In the genomic region with DNA sequence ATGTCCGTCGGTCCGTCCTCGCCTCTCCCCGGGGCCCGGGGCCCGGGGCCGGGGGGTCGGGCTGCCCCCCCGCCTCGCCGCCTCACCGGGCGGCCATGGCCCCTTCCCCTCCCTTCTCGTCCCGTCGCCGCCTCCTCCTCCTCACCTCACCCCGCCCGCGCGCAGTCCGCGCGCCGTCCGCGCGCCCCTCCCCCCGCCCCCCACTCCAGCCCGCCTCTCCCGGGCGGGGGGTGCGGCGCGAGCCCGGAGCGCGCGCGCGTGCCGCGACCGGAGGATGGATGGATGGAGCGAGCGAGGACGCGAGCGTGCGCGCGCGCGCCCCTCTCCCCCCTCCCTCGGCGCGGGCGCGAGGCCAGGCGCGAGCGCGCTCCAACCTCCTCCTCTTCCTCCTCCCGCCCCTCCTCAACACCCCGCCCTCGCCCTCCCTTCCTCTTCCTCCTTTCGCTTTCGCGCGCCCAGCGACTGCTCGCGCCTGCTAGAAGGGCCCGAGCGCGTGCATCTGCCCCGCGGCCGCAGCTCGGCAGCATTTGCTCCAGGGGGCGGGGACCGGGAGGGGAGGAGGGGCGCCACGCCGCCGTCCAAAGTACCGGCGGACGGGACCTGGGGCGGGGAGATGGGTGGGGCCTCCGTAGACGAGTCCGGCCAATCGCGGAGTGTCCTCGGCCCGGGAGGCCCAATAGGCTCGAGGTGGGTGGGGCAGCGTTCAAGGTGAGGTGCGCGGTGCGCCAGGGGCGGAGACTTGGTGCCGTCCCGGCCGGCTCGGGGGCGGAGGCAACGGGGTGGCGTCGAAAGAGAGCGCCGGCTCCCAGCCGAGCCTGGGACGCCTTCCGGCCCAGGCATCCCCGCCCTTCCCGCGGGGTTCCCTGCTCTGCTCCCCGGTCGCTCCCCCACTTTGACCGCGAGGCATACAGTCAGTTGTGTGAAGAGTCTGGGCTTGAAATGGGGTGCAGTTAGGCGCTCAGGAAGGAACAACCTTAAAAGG, we compare ENCODE assay signal across 8 mouse cellular contexts. TPM values are rescaled to one million over a fixed set of nuclear protein-coding genes. Genes with fewer than 3 reads are reported as not detected.
DNase-seq lines count a peak whose midpoint lies in the region; ATAC-seq and TF ChIP-seq lines count a peak whose summit lies in the region.

Atxn7l3 (minus strand) TSS at position 141 of the 982 bp plus-strand sequence.

- no peaks in the 10 kb centered on the region for H3K27me3 ChIP-seq in embryonic facial prominence, embryonic 14.5 days (replicated peaks; ENCODE audit: control insufficient read depth, insufficient read depth, low read length)
- no peaks in the 10 kb centered on the region for H3K27me3 ChIP-seq in limb, embryonic 14.5 days (ENCODE audit: control insufficient read depth, insufficient read depth, low read length)
- H3K27me3 ChIP-seq in midbrain, postnatal 0 days (ENCODE audit: insufficient read depth, low read length) = no peaks in the 10 kb centered on the region

- H3K36me3 ChIP-seq in embryonic facial prominence, embryonic 14.5 days (ENCODE audit: control insufficient read depth, insufficient read depth, low read length) = peaks cover 27% of the 10 kb centered on the region
- peaks cover 24% of the 10 kb centered on the region for H3K36me3 ChIP-seq in limb, embryonic 14.5 days (ENCODE audit: control insufficient read depth, insufficient read depth, low read length)
- H3K36me3 ChIP-seq in midbrain, postnatal 0 days (ENCODE audit: insufficient read depth, low read length) = peaks cover 17% of the 10 kb centered on the region

- peak within 1 kb of the TSS; percentile 96 for H3K9ac ChIP-seq in embryonic facial prominence, embryonic 14.5 days (ENCODE audit: low read depth, low read length)
- peak within 1 kb of the TSS; percentile 91 for H3K9ac ChIP-seq in limb, embryonic 14.5 days (ENCODE audit: low read depth, low read length, severe bottlenecking)
- peak within 1 kb of the TSS; percentile 93 for H3K9ac ChIP-seq in midbrain, postnatal 0 days (replicated peaks; ENCODE audit: low read length, poor library complexity, severe bottlenecking)

- DNase-seq in 3T3-L1 (ENCODE audit: low read depth, low spot score) = peak; percentile 99
- peak; percentile 91 to 97 for DNase-seq in adrenal gland, postnatal 4 days (ENCODE audit: low spot score in 2 of 2)
- peak; percentile 100 for DNase-seq in embryonic facial prominence, embryonic 14.5 days (ENCODE audit: low spot score)
- peak; percentile 98 for DNase-seq in heart, adult 8-10 months (ENCODE audit: low spot score)
- DNase-seq in kidney, adult 9 months = peak; percentile 99
- peak; percentile 98 for DNase-seq in limb, embryonic 14.5 days (ENCODE audit: low spot score)
- DNase-seq in midbrain, postnatal 0 days (ENCODE audit: low spot score) = peak; percentile 99
- DNase-seq in spleen, postnatal 14 days (ENCODE audit: low spot score in 2 of 2) = peak; percentile 98

- peak within 1 kb of the TSS; percentile 85 for H3K4me2 ChIP-seq in embryonic facial prominence, embryonic 14.5 days (ENCODE audit: low read depth, low read length)
- peak within 1 kb of the TSS; percentile 89 for H3K4me2 ChIP-seq in limb, embryonic 14.5 days (replicated peaks; ENCODE audit: low read depth, low read length, severe bottlenecking)
- H3K4me2 ChIP-seq in midbrain, postnatal 0 days (ENCODE audit: low read depth, low read length, poor library complexity, severe bottlenecking) = peak within 1 kb of the TSS; percentile 91

- H3K4me3 ChIP-seq in embryonic facial prominence, embryonic 14.5 days (ENCODE audit: low read depth, low read length) = peak within 1 kb of the TSS; percentile 81
- H3K4me3 ChIP-seq in limb, embryonic 14.5 days (replicated peaks; ENCODE audit: low read length) = peak within 1 kb of the TSS; percentile 89
- peak within 1 kb of the TSS; percentile 92 for H3K4me3 ChIP-seq in midbrain, postnatal 0 days (ENCODE audit: low read depth, low read length)

- TF ChIP-seq POLR2A in limb, embryonic 14.5 days (IDR thresholded peaks at IDR 0.05; ENCODE audit: borderline replicate concordance, extremely low read depth, insufficient read depth, insufficient read length) = peak; percentile 74; the same call in 1 of the 2 replicates

- peak; percentile 95 for ATAC-seq in embryonic facial prominence, embryonic 14.5 days (ENCODE audit: low read depth)
- peak; percentile 92 for ATAC-seq in limb, embryonic 14.5 days (ENCODE audit: low FRiP score, low read depth)
- peak; percentile 93 for ATAC-seq in midbrain, postnatal 0 days (ENCODE audit: low FRiP score)

- TF ChIP-seq CTCF in midbrain, postnatal 0 days (IDR thresholded peaks at IDR 0.05) = no peak

- no peaks in the 10 kb centered on the region for H3K9me3 ChIP-seq in embryonic facial prominence, embryonic 14.5 days (ENCODE audit: control insufficient read depth, low read length)
- no peaks in the 10 kb centered on the region for H3K9me3 ChIP-seq in limb, embryonic 14.5 days (ENCODE audit: control insufficient read depth, low read length)
- no peaks in the 10 kb centered on the region for H3K9me3 ChIP-seq in midbrain, postnatal 0 days (ENCODE audit: low read length)

- H3K4me1 ChIP-seq in embryonic facial prominence, embryonic 14.5 days (ENCODE audit: control insufficient read depth, insufficient read depth, low read length) = peaks cover 12% of the 10 kb centered on the region; the same call in 1 of the 2 replicates
- peaks cover 13% of the 10 kb centered on the region; the same call in 1 of the 2 replicates for H3K4me1 ChIP-seq in limb, embryonic 14.5 days (ENCODE audit: control insufficient read depth, insufficient read depth, low read length)
- H3K4me1 ChIP-seq in midbrain, postnatal 0 days (ENCODE audit: insufficient read depth, low read length) = peaks cover 5% of the 10 kb centered on the region; the same call in 1 of the 2 replicates

- peak within 1 kb of the TSS; percentile 99 for H3K27ac ChIP-seq in embryonic facial prominence, embryonic 14.5 days (replicated peaks; ENCODE audit: low read depth, low read length)
- H3K27ac ChIP-seq in limb, embryonic 14.5 days (replicated peaks; ENCODE audit: low read depth, low read length) = peak within 1 kb of the TSS; percentile 99
- peak within 1 kb of the TSS; percentile 94 for H3K27ac ChIP-seq in midbrain, postnatal 0 days (ENCODE audit: low read depth, low read length)

- 0% methylated on average over 28 of the region's 125 CpGs for WGBS in embryonic facial prominence, embryonic 14.5 days
- WGBS in limb, embryonic 14.5 days = 0% methylated on average over 46 of the region's 125 CpGs
- under 1% methylated on average over 30 of the region's 125 CpGs for WGBS in midbrain, postnatal 0 days

RNA-seq across cellular contexts. Expression of gene Atxn7l3, which starts in this region (rescaled TPM):
- total RNA-seq in adrenal gland, postnatal 4 days (2021) = 10 to 100 TPM; 58.3 to 58.7 TPM
- polyA plus RNA-seq in embryonic facial prominence, embryonic 14.5 days (2014; fragmentation: Nextera tagmentation; extraction: Ambion mirVana) = 19.5 and 20.8 TPM in 2 replicates
- 10 to 100 TPM; 17.7 to 21.1 (median 20.1) TPM for total RNA-seq in heart, adult 8-10 months (2022)
- polyA plus RNA-seq in limb, embryonic 14.5 days (2012; rRNA removed) = 72.1 and 84.0 TPM in 2 replicates
- polyA plus RNA-seq in limb, embryonic 14.5 days (2014; fragmentation: Nextera tagmentation; extraction: Ambion mirVana) = 21.0 and 23.1 TPM in 2 replicates
- 166 and 169 TPM in 2 replicates for total RNA-seq in midbrain, postnatal 0 days (2014; rRNA removed)
- polyA plus RNA-seq in midbrain, postnatal 0 days (2015; fragmentation: Nextera tagmentation; extraction: Ambion mirVana) = 25.4 and 26.5 TPM in 2 replicates

Comparison
In these comparisons a context has a peak if more than half of its experiments do, and no peak if none do; other contexts are left out.
1. Peak in every context shown above with its lines: DNase-seq, ATAC-seq, H3K4me3 ChIP-seq and H3K27ac ChIP-seq.